Mouse (Mus musculus): ENCODE results near the gene Large2.

Gene Large2

GRCm38 (mm10) chr2:92371971-92372690 is 2.5 kb downstream of the Large2 start:
- DNase-seq (ENCODE audit: low spot score in 2 of 2) = no peak

- peak in 1 of 2 experiments; percentile 16 for DNase-seq (ENCODE audit: low spot score in 2 of 2)
Observed at GRCm38 (mm10) chr2:92370821-92371805, 3.6 kb downstream of the Large2 start.

- no peak for DNase-seq (ENCODE audit: low spot score in 2 of 2)
Observed at GRCm38 (mm10) chr2:92370375-92370774, 4.3 kb downstream of the Large2 start.

GRCm38 (mm10) chr2:92367383-92368029 is 7.2 kb downstream of the Large2 start:
- no peak for DNase-seq (ENCODE audit: low spot score in 2 of 2)

- DNase-seq (ENCODE audit: low spot score in 2 of 2) = no peak
Observed at GRCm38 (mm10) chr2:92365568-92365967, 9.1 kb downstream of the Large2 start.

DNA sequence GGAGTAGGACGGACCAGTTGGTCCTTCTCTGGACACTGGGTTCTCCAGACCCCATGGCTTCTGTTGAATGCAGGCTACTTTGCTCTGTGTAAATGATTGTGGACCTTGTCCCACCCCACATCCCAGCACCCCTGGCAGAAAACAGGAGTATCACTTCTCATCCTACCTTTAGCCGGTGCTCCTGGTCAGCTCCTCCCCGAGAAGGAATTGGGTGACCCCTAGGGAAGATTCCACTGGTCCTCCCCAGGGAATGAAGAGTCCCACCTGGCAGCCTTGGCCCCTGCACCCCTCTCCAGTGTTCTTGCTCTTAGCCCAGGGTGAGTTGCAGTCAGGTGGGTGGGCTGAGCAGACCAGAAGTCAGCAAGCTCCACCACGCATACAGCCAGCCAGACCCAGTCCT is 10.6 kb downstream of the Large2 start:
- no peak for DNase-seq (ENCODE audit: low spot score in 2 of 2)

GRCm38 (mm10) chr2:92362571-92363228 is 12.0 kb downstream of the Large2 start:
- DNase-seq (ENCODE audit: low spot score in 2 of 2) = no peak

GRCm38 (mm10) chr2:92361795-92362194 is 12.9 kb downstream of the Large2 start:
- DNase-seq (ENCODE audit: low spot score in 2 of 2) = no peak

DNA sequence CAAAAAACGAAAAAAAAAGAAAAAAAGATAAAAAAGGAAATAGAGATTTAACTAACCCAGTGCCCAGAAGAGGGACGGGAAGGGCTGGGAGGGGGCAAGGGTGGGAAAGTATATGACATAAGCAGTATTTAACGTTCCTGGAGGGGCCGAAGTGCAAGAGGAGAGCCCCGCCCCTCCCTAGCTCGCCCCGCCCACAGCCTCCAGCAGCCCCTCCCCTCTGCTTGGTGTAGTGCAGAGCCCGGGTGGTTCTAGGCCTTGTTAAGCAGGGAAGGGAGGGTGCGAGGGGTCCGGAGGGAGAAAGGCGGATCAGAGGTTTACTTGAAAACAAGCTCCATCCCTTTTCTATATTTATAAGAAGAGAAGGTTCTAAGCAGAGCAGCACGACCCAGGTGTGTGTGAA is 13.8 kb downstream of the Large2 start:
- no peak for DNase-seq (ENCODE audit: low spot score in 2 of 2)

DNA sequence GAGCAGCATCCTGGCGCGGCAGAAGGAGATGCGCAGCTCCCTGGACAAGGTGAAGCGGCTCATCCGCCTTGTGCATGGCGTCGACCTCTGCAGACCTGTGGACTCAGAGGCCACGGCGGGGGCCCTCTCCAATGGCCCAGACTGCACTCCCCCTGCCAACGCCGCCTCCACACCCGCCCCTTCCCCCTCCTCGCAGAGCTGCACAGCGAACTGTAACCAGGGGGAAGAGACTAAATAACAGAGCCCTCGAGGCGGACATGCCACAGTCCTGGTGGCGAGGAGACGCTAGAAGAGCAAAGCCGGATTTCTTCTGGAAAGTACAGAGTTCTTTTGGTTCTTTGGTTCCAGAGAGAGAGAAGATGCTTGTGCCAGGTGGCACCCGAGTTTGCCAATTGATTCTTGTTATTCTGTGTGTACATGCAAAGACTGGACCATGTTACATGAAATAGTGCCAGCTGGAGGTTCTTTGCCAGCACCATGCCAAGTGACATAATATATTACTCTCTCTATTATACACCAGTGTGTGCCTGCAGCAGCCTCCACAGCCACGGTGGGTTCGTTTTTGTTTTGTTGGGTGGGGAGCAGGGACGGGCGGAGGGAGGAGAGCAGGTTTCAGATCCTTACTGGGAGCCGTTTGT is 14.4 kb downstream of the Large2 start:
- DNase-seq (ENCODE audit: low spot score in 2 of 2) = no peak

DNA sequence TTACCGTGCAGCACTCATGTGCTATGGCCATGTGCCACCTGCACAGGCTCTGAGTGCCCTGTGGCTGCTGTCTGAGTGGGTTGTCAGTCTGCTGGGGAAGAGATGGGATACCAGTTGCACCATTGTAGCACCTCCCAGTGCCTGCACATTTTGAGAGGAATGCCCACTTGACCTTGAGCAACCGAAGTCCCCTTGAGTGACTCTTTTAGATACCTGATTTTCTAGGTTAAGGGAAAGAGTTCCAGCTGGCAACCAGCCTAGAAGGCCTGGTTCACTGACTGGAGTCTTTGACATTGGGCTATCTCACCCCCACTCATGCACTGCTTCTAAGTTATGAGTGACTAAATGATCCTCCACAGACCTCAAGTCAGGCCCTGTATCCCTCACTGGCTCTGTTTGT is 15.4 kb downstream of the Large2 start:
- no peak for DNase-seq (ENCODE audit: low spot score in 2 of 2)

DNA sequence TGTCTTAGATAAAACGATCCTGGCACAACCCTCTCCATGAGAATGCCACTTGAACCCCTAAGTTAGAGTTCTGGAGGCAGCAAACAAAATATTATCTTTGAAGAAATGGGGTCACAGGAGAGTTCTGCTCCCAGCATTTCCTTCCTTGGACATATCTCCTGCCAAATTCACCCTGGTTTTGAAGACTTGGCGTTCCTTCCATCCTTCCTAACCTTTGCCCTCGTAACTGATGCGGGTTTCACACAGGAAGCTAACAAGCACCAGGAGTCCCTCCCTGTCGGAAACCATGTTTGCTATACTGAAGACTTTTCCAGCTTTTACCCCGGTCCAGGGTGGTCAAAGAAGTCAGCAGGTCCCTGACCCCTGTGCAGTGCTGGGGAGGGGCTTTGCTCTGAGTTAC is 20.4 kb downstream of the Large2 start:
- DNase-seq (ENCODE audit: low spot score in 2 of 2) = no peak

- DNase-seq (ENCODE audit: low spot score in 2 of 2) = no peak
Observed at GRCm38 (mm10) chr2:92353402-92353801, 21.3 kb downstream of the Large2 start.

DNA sequence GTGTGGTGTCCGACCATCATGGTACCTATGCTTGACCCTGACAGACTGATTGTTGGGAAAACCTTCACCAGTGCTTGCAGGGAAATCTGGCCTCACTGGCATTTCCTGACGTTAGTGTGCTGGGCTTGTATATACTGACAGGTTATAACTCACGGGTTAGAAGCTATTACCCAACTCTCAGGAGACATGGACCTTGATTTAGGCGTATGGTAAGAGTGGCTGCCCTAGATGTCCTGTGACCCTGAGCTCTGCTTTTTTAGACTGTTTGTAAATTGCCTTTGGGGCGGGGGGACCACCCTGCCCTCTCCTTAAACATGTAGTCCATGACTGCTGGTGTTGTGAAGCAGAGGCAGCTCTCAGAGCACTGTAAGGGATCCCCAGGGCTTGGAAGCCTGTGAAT is 24.0 kb downstream of the Large2 start:
- DNase-seq (ENCODE audit: low spot score in 2 of 2) = no peak

DNA sequence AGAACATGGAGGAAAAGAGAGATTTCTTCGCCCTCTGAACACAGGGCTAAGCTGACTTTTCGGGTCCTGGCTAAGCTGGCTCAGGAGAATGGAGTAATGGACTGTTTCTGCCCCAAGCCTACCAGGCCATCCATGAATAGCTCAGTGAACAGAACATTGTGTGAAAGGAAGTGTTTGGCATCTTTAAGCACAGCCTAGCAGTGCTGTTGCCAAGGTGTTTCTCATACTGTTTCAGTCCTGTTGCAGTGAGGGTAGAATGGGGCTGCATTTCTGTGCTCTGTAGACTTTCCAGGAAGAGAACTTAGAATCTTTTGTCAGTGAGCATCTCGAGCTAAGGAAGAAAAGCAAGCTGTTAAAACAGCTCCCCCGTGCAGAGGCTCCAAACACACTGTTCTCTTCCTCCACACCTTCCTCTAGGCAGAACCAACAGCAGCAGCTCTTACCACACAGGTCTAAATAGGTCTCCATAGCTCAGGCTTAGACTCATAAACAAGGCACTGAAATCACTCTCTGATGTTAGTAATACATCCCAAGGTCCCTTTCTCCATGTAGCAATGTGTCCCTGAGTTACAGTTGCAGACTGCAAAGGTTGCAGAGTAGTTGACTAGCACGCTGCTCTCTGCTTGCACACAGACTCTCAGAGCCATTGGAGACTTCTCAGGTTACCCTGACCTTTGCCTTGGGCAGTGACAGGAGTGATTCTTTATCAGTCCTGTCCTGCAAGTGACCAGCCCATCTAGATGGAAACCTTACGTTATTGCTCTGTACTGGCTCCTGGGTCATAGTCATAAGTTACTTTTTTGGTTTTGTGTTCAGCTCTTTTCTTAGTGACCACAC is 24.9 kb downstream of the Large2 start:
- DNase-seq (ENCODE audit: low spot score in 2 of 2) = no peak

- no peak for DNase-seq (ENCODE audit: low spot score in 2 of 2)
Observed at GRCm38 (mm10) chr2:92347191-92347590, 27.5 kb downstream of the Large2 start.

DNA sequence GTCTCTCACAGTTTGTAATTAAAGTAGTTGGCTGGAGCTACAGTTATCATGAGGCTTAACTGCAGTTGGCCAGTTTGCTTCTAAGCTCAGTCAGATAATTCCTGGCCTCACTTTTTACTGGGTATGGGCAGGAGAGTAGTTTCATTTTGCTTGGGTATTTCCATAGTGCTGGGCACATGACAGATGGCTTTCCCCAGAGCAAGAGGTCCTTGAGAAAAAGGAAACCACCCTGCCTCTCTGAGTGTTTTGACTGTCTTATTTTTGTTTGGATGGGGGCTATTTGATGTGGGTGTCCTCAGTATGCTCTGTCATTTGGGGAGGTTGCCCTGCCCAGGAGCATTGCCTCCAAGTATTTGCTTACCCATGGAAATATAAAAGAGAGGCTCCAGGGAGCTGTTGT is 32.3 kb downstream of the Large2 start:
- no peak for DNase-seq (ENCODE audit: low spot score in 2 of 2)

- no peak for DNase-seq (ENCODE audit: low spot score in 2 of 2)
Observed at GRCm38 (mm10) chr2:92331871-92332270, 42.8 kb downstream of the Large2 start.

GRCm38 (mm10) chr2:92331410-92331809 is 43.3 kb downstream of the Large2 start:
- DNase-seq (ENCODE audit: low spot score in 2 of 2) = no peak

DNA sequence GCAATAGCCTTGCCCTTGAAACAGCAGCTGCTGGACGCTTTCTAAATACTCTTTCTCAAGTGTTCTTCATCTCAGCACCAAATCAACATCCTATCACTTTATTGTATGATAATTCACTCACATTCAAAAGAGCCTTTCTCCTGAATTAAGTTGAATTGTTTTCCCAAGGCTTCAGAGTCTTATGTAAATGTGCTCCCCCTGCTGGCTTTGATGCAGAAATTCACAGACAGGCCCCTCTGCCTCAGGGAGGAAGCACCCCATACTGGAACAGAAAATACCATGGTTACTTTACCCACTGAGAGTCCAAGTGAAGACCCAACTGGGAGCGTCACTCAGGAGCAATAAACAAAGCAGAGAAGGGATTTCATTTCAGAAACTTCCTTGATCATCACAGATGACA is 43.8 kb downstream of the Large2 start:
- peak in 1 of 2 experiments; percentile 54 for DNase-seq (ENCODE audit: low spot score in 2 of 2)
